Mouse (Mus musculus): ENCODE measurements around the gene Gm30302. TPM values are rescaled to one million over a fixed set of nuclear protein-coding genes. Genes with fewer than 3 reads are reported as not detected.

Gm30302 gene
- not detected in 2 replicates for polyA plus RNA-seq (2015; fragmentation: Nextera tagmentation; extraction: Ambion mirVana)

DNA sequence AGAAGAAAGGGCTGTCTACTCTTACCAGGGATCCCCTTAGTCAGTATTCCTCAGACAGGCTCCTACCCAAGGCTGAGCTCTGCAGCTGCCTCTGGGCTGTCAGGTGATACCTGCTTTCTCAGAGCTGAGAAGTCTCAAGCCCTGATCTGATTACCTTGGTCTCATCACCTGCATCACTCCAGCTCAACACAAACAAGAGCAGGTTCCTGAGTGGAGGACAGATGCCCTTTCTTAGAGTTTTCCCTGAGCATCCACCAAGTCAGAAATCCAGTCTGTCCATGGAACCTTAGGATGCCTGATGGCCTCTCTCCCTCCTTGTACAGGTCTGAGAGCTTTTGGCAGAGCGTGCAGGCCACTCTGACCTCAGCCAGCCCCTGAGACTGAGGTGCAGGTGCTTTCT lies at the start of gene Gm30302:
Gm30302 (minus strand) TSS at position 101 of the 400 bp plus-strand sequence.
- H3K9me3 ChIP-seq, result no peaks in the 10 kb centered on the region
- no peak within 1 kb of the TSS for H3K9ac ChIP-seq
- no peak for ATAC-seq (ENCODE audit: low FRiP score, low read depth)
- H3K36me3 ChIP-seq, result no peaks in the 10 kb centered on the region
- WGBS, result 85% methylated on average over 1 of the region's 1 CpGs
- H3K4me3 ChIP-seq, result no peak within 1 kb of the TSS
- no peaks in the 10 kb centered on the region for H3K27me3 ChIP-seq
- H3K4me1 ChIP-seq (replicated peaks), result no peaks in the 10 kb centered on the region
- no peak within 1 kb of the TSS for H3K4me2 ChIP-seq
- H3K27ac ChIP-seq (replicated peaks), result no peak within 1 kb of the TSS

DNA sequence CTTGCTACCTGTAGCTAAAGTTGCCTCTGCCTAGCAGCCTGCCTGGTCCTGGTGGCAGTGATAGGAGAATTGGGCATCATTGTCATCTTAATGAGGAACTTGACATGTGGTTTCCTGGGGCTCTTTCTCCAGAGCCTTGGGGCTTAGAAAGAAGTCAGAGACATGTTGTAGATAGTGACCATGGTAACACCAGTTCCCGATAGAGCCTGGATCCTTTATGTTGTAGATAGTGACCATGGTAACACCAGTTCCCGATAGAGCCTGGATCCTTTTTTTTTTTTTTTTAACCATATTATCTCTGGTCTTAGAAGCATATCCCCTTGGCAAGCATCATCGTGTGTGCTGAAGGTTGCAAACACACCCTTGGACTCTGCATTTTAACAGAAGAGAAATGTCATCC lies 48.0 kb upstream of the Gm30302 start:
- no peak overlapping the region for H3K9ac ChIP-seq
- H3K27ac ChIP-seq (replicated peaks), result no peak overlapping the region
- no peak overlapping the region for H3K4me2 ChIP-seq
- H3K4me3 ChIP-seq, result no peak overlapping the region
- 77% methylated on average over 3 of the region's 3 CpGs for WGBS
- H3K36me3 ChIP-seq, result no peaks in the 10 kb centered on the region
- no peaks in the 10 kb centered on the region for H3K4me1 ChIP-seq (replicated peaks)
- H3K9me3 ChIP-seq, result no peaks in the 10 kb centered on the region
- no peaks in the 10 kb centered on the region for H3K27me3 ChIP-seq
- no peak for ATAC-seq (ENCODE audit: low FRiP score, low read depth)

DNA sequence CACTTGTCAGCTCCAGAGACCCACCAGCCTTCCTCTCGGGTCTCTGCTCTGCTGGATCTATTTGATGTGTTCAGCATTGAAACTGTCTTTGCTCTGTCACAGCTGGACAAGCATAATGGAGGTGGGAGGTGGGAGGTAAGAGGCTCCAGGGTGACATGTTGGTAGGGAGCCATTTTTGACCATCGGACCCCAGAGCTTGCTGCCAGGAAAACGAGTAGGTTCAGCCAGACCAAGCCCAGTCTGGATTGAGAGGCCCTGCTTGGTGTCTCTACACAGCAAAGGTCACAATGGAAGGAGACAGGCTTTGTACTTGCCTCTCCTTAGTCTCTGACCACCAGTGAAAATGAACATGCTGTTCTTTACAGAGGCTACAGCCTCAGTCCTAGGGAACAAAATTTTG lies 47.3 kb upstream of the Gm30302 start:
- H3K36me3 ChIP-seq, result no peaks in the 10 kb centered on the region
- WGBS, result 84% methylated on average over 3 of the region's 3 CpGs
- no peaks in the 10 kb centered on the region for H3K9me3 ChIP-seq
- no peak overlapping the region for H3K4me3 ChIP-seq
- H3K27me3 ChIP-seq, result no peaks in the 10 kb centered on the region
- H3K4me2 ChIP-seq, result no peak overlapping the region
- no peak overlapping the region for H3K27ac ChIP-seq (replicated peaks)
- no peak overlapping the region for H3K9ac ChIP-seq
- ATAC-seq (ENCODE audit: low FRiP score, low read depth), result no peak
- H3K4me1 ChIP-seq (replicated peaks), result no peaks in the 10 kb centered on the region

DNA sequence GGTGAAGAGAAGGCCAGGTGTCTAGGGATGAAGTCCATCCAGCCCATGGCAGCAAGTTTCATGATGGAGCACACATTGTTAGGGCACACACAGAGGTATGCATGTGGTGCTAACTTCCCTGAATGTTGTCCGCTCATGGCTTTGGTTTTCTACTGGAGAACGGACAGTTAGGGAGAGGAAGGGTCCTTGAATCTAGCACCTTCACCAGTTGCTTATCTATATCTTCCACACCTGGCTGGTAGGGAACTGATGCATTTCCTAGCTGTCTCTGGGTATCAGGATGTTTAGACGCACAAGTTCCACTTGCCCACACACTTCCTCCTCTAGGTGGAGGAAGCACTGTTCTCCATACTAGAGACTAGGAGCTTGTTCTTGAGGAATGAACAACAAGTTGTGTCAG lies 46.9 kb upstream of the Gm30302 start:
- ATAC-seq (ENCODE audit: low FRiP score, low read depth), result no peak
- no peak overlapping the region for H3K4me3 ChIP-seq
- H3K27me3 ChIP-seq, result no peaks in the 10 kb centered on the region
- H3K27ac ChIP-seq (replicated peaks), result no peak overlapping the region
- no peak overlapping the region for H3K9ac ChIP-seq
- WGBS, result 92% methylated on average over 3 of the region's 3 CpGs
- H3K9me3 ChIP-seq, result no peaks in the 10 kb centered on the region
- H3K36me3 ChIP-seq, result no peaks in the 10 kb centered on the region
- no peak overlapping the region for H3K4me2 ChIP-seq
- no peaks in the 10 kb centered on the region for H3K4me1 ChIP-seq (replicated peaks)

DNA sequence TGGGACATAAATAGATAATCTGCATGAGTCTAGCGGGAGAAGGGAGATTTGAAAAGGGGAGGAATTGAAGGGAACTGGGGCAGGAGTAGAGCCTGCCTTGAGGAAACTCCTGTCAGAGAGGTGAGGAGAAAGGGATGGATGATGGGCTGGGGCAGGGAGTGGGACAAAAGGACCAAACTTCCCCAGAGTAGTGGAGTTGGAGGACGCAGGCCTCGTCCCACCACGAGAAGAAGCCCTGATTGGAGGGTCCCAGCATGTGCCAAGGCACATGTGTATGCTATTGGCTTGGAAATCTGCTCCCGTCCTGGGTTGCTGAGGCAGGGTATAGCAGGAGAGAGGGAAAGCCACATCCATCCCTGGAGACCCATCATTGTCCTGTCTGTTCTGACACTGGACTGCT lies 45.3 kb upstream of the Gm30302 start:
- ATAC-seq (ENCODE audit: low FRiP score, low read depth), result no peak

DNA sequence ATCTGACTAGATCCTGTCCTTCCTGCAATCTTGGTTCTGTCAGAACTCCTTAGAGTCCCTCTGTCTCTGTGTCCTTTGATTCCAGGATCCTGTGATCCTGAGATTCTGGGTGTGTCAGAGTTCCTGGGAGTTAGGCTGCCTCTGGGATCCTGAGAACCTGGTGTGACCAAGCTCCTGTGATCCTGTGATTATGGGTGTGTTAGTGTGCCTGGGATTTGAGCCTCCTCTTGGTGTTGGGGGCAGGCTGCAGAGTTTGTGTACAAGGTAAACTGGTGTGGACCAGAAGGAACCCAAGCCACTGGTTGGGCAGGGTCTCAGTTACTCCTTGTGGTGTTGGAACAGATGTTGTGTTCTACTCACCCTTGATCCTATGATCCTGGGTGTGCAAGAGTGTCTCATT lies 42.4 kb upstream of the Gm30302 start:
- Histone ChIP-seq H3K36me3 (no peaks in the 10 kb centered on the region), H3K4me1 (replicated peaks) (no peaks in the 10 kb centered on the region), H3K27ac (replicated peaks) (no peak overlapping the region), H3K9me3 (no peaks in the 10 kb centered on the region), H3K4me2 (no peak overlapping the region), H3K27me3 (no peaks in the 10 kb centered on the region), H3K4me3 (no peak overlapping the region), H3K9ac (no peak overlapping the region)
- no peak for ATAC-seq (ENCODE audit: low FRiP score, low read depth)

More for the DNA sequence above, 45.3 kb upstream of the Gm30302 start:
- Histone ChIP-seq H3K9ac (no peak overlapping the region), H3K4me2 (no peak overlapping the region), H3K4me1 (replicated peaks) (no peaks in the 10 kb centered on the region), H3K27ac (replicated peaks) (no peak overlapping the region), H3K36me3 (no peaks in the 10 kb centered on the region), H3K4me3 (no peak overlapping the region), H3K9me3 (no peaks in the 10 kb centered on the region), H3K27me3 (no peaks in the 10 kb centered on the region)
- 84% methylated on average over 5 of the region's 5 CpGs for WGBS

DNA sequence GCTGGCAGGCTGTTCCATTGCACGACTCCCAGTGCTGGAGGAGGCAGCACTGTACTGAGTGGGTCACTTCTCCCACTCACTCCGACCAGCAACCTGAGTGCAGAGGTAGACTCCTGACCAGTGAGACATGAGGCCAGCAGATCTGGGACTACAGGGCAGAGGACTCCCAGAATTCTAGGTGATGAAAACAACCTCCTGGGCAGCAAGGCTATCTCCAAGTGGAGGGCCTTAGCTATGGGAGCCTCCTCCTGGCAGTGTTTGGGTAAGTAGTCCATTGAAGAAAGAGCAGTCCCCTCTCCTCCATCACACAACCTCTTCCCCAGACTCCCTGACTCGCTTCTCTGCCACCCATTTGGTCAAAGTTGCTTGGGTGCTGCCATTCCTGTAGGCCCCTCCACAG lies 31.6 kb upstream of the Gm30302 start:
- no peak overlapping the region for H3K9ac ChIP-seq
- no peaks in the 10 kb centered on the region for H3K9me3 ChIP-seq
- no peak overlapping the region for H3K27ac ChIP-seq (replicated peaks)
- no peak for ATAC-seq (ENCODE audit: low FRiP score, low read depth)
- no peaks in the 10 kb centered on the region for H3K4me1 ChIP-seq (replicated peaks)
- H3K27me3 ChIP-seq, result no peaks in the 10 kb centered on the region
- WGBS, result 86% methylated on average over 3 of the region's 3 CpGs
- H3K4me3 ChIP-seq, result no peak overlapping the region
- H3K4me2 ChIP-seq, result no peak overlapping the region
- no peaks in the 10 kb centered on the region for H3K36me3 ChIP-seq

DNA sequence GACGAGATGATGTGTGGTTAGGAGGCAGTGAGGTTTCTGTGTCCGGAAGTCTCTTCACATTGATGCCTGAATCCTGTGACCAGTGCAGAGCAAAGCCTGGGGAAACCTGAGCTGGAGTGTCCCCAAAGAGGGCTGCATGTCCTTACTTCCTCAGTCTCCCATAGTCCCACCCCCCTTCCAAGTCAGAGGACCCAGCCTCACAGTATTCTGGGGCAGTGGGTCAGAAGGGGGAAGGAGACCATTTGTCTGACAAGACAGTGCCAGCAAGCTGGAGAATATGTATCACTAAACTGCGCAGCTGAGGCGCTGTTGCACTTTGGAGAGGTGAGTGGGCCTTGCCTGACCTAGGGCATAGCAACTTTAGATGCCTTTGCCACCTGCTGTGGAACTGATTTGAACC lies 26.5 kb upstream of the Gm30302 start:
- H3K4me1 ChIP-seq (replicated peaks), result no peaks in the 10 kb centered on the region
- no peaks in the 10 kb centered on the region for H3K9me3 ChIP-seq
- H3K27ac ChIP-seq (replicated peaks), result no peak overlapping the region
- no peak overlapping the region for H3K4me3 ChIP-seq
- H3K4me2 ChIP-seq, result no peak overlapping the region
- H3K36me3 ChIP-seq, result no peaks in the 10 kb centered on the region
- no peak for ATAC-seq (ENCODE audit: low FRiP score, low read depth)
- 87% methylated on average over 4 of the region's 4 CpGs for WGBS
- no peaks in the 10 kb centered on the region for H3K27me3 ChIP-seq
- no peak overlapping the region for H3K9ac ChIP-seq

DNA sequence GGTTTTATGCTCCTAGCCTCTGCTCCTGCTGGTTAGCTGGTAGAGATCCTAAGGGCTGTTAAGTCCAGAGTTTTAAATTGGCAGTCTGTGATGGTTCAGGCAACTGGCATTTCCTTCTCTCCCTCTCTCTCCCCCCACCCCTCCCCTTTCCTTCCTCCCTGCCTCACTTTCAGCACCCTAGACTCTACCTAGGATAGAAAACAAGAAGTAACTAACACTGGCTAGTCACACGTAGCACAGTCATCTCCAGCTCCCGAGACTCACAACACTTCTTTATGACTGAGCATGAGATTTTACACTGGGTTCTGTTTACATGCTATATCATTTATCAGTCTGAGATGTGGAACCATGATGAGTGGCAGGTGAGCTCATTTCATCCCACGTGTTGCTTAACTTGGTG lies 16.2 kb upstream of the Gm30302 start:
- ATAC-seq (ENCODE audit: low FRiP score, low read depth), result no peak
- Histone ChIP-seq H3K9ac (no peak overlapping the region), H3K27ac (replicated peaks) (no peak overlapping the region), H3K27me3 (no peaks in the 10 kb centered on the region), H3K36me3 (no peaks in the 10 kb centered on the region), H3K4me3 (no peak overlapping the region), H3K4me2 (no peak overlapping the region), H3K4me1 (replicated peaks) (no peaks in the 10 kb centered on the region), H3K9me3 (no peaks in the 10 kb centered on the region)
- 88% methylated on average over 3 of the region's 3 CpGs for WGBS

DNA sequence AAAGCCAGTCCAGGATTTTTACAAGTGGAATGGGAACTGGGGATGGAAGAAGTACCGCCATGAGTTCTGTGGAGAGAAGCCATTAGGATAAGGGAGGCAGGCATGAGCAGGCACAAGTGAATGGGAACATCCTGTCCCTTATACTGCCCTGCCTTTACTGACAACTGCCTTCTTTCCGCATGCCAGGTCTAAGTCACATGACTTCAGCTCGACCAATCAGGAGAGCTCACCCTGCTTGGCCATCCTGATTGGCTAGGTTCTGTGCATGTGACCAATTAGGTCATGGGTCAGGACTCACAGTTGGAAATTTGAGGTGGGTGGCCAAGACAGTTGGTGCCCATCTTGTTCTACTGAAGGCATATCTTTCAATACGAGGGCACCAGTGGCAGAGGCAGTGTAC lies 15.6 kb upstream of the Gm30302 start:
- no peak overlapping the region for H3K9ac ChIP-seq
- no peak for ATAC-seq (ENCODE audit: low FRiP score, low read depth)
- no peak overlapping the region for H3K27ac ChIP-seq (replicated peaks)
- no peaks in the 10 kb centered on the region for H3K4me1 ChIP-seq (replicated peaks)
- H3K36me3 ChIP-seq, result no peaks in the 10 kb centered on the region
- H3K4me2 ChIP-seq, result no peak overlapping the region
- H3K4me3 ChIP-seq, result no peak overlapping the region
- WGBS, result 88% methylated on average over 4 of the region's 4 CpGs
- no peaks in the 10 kb centered on the region for H3K9me3 ChIP-seq
- H3K27me3 ChIP-seq, result no peaks in the 10 kb centered on the region

DNA sequence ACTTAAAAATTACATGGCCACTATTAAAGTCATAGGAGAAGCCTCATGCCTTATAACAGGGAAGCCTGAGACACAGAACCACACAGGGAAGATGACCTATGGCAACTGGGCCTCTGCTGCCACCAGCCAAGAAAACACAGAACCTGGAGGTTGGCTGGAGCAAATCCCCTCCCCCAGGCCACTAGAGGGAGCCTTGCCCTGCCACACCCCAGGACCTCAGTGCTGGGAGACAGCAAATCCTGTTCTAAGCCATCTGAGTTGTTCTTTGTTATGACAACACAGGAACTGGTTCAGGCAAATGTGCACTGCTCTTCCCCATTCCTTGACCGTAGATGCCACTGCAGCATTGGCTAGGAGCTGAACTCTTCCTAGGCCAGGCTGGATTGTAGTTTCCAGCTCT lies 8.3 kb upstream of the Gm30302 start:
- 92% methylated on average over 1 of the region's 1 CpGs for WGBS
- no peaks in the 10 kb centered on the region for H3K4me1 ChIP-seq (replicated peaks)

DNA sequence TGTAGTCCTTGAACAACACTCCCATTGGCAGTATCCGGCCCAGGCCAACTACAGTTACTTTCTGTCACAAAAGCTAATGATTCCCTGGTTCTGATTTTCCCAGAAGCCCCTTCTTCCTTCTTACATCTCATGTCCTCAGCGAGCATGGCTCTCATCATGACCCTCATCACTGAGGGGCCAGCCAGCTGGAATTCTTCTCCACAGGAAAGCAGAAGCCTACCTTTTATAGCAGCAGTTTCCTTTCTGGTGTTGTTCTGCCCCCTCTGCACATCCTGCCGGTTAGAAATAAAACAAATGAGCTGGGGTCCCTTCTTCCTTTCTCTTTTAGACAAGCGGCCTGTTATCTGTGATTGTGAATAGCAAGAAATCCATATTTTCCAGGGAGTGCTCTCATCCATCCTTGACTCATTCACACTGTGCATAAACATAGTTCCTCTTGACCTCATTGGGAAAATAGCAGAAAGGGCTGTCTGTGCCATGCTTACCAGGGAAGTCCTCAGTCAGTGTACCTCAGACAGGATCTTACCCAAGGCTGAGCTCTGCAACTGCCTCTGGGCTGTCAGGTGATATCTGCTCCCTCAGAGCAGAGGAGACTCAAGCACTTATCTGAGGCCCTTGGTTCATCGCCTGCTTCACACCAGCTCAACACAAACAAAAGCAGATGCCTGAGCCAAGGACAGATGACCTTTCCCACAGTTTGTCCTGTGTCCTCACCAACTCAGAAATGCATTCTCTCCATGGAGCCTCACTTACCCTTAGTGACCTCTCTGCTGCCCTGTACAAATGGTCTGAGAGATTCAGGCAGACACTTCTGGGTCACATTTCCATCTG lies 10.0 kb downstream of the Gm30302 start:
- Histone ChIP-seq H3K9me3 (no peaks in the 10 kb centered on the region), H3K4me3 (no peak overlapping the region), H3K27ac (replicated peaks) (no peak overlapping the region), H3K36me3 (no peaks in the 10 kb centered on the region), H3K4me2 (no peak overlapping the region), H3K27me3 (no peaks in the 10 kb centered on the region), H3K4me1 (replicated peaks) (no peaks in the 10 kb centered on the region), H3K9ac (no peak overlapping the region)
- WGBS, result 68% methylated on average over 5 of the region's 5 CpGs
- ATAC-seq (ENCODE audit: low FRiP score, low read depth), result no peak

More for the DNA sequence above, 8.3 kb upstream of the Gm30302 start:
- Histone ChIP-seq H3K36me3 (no peaks in the 10 kb centered on the region), H3K4me3 (no peak overlapping the region), H3K9ac (no peak overlapping the region), H3K4me2 (no peak overlapping the region), H3K9me3 (no peaks in the 10 kb centered on the region), H3K27me3 (no peaks in the 10 kb centered on the region), H3K27ac (replicated peaks) (no peak overlapping the region)
- no peak for ATAC-seq (ENCODE audit: low FRiP score, low read depth)

DNA sequence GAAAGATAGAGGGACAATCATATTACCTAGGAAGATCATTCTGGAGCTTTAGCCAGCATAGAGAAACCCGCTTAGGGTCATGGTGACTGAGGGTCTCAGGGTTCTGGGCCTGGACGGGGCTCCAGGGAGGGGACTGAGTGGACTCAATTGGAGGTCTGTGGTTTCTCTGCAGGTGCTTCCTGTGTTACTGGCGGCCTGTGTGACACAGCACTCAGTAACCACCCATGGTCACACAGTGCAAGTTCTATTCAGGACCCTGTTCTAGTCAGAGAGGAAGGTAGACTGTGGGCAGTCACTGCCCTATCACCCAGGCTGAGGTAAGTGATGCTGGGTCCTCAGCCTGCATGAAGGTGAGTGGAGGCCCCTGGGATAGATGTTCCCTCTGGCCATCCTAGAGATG lies 14.9 kb downstream of the Gm30302 start:
- Histone ChIP-seq H3K9me3 (no peaks in the 10 kb centered on the region), H3K4me2 (no peak overlapping the region), H3K4me1 (replicated peaks) (no peaks in the 10 kb centered on the region), H3K27ac (replicated peaks) (no peak overlapping the region), H3K4me3 (no peak overlapping the region), H3K9ac (no peak overlapping the region), H3K27me3 (no peaks in the 10 kb centered on the region), H3K36me3 (no peaks in the 10 kb centered on the region)
- 81% methylated on average over 3 of the region's 3 CpGs for WGBS
- ATAC-seq (ENCODE audit: low FRiP score, low read depth), result no peak
